11 mouse cellular contexts compared by ENCODE assay signal in genomic region chr11:3382602-3383594, GRCm38 (mm10). TPM values are rescaled to one million over a fixed set of nuclear protein-coding genes. Genes with fewer than 3 reads are reported as not detected.
DNase-seq lines count a peak whose midpoint lies in the region; ATAC-seq and TF ChIP-seq lines count a peak whose summit lies in the region.
"Had no signal": no experiment of that assay in that cellular context is flagged by ENCODE, and none has a peak within 500 bp of the region (broad histone marks: within the 10 kb centered on the region; RNA-seq: fewer than 3 reads in every experiment).

No protein-coding gene starts in this region.

- WGBS in hindbrain, embryonic 13.5 days: 76% methylated on average over 5 of the region's 5 CpGs
- WGBS in hindbrain, embryonic 10.5 days: 78% methylated on average over 5 of the region's 5 CpGs
- 65% methylated on average over 5 of the region's 5 CpGs for WGBS in bone marrow, adult 2 months
- WGBS in forebrain, embryonic 16.5 days: 55% methylated on average over 5 of the region's 5 CpGs

- H3K9ac ChIP-seq in hindbrain, embryonic 13.5 days: no peak overlapping the region
- H3K9ac ChIP-seq in forebrain, embryonic 16.5 days (replicated peaks; ENCODE audit: low read depth, low read length): no peak overlapping the region

- no peaks in the 10 kb centered on the region for H3K27me3 ChIP-seq in hindbrain, embryonic 13.5 days
- H3K27me3 ChIP-seq in hindbrain, embryonic 10.5 days (ENCODE audit: insufficient read depth, poor library complexity, severe bottlenecking): no peaks in the 10 kb centered on the region
- no peaks in the 10 kb centered on the region for H3K27me3 ChIP-seq in forebrain, embryonic 16.5 days (replicated peaks; ENCODE audit: control insufficient read depth, insufficient read depth, low read length)

- TF ChIP-seq CTCF in bone marrow, adult 2 months (IDR thresholded peaks at IDR 0.05; ENCODE audit: control insufficient read depth, insufficient read depth, low read length): 0 out of 2 replicates have a peak, but pooled peaks have one; percentile 16

- no peak for DNase-seq in hindbrain, embryonic 10.5 days (ENCODE audit: low spot score)
- peak; percentile 36 for DNase-seq in thymus, postnatal 14 days
- DNase-seq in thymus, postnatal 10 days (ENCODE audit: low spot score in 2 of 2): no peak
- no peak for DNase-seq in gastrocnemius, postnatal 14 days
- DNase-seq: cerebellum, adult 11 months; kidney, adult 18-20 months; lung, postnatal 4 days had no signal

- no peak overlapping the region for H3K4me3 ChIP-seq in hindbrain, embryonic 13.5 days
- no peak overlapping the region for H3K4me3 ChIP-seq in hindbrain, embryonic 10.5 days
- no peak overlapping the region for H3K4me3 ChIP-seq in bone marrow, adult 2 months (replicated peaks; ENCODE audit: control insufficient read depth, low read depth, low read length)
- H3K4me3 ChIP-seq in forebrain, embryonic 16.5 days (replicated peaks; ENCODE audit: low read length): no peak overlapping the region

- H3K4me2 ChIP-seq in hindbrain, embryonic 13.5 days: no peak overlapping the region
- H3K4me2 ChIP-seq in forebrain, embryonic 16.5 days (ENCODE audit: low read length): no peak overlapping the region

- peak overlapping the region; percentile 8; the same call in 1 of the 2 replicates for H3K27ac ChIP-seq in hindbrain, embryonic 13.5 days
- no peak overlapping the region for H3K27ac ChIP-seq in hindbrain, embryonic 10.5 days
- H3K27ac ChIP-seq in bone marrow, adult 2 months (ENCODE audit: control insufficient read depth, insufficient read depth, low read depth, low read length, poor library complexity): no peak overlapping the region
- no peak overlapping the region for H3K27ac ChIP-seq in forebrain, embryonic 16.5 days (ENCODE audit: low read length)

- intact Hi-C loops in gastrocnemius, postnatal 14 days (cut with DNase I; ENCODE audit: low total_unique reads): no loop called here

- no peak for ATAC-seq in hindbrain, embryonic 13.5 days (ENCODE audit: low FRiP score)
- ATAC-seq in neutrophil, adult 5-6 weeks (ENCODE audit: extremely low read depth, insufficient number of reproducible peaks, low FRiP score, poor library complexity, severe bottlenecking): peak; percentile 48; the same call in 1 of the 2 replicates
- no peak for ATAC-seq in forebrain, embryonic 16.5 days

- no peaks in the 10 kb centered on the region for H3K9me3 ChIP-seq in hindbrain, embryonic 13.5 days
- H3K9me3 ChIP-seq in hindbrain, embryonic 10.5 days: peaks cover 9% of the 10 kb centered on the region; the same call in 1 of the 2 replicates
- H3K9me3 ChIP-seq in forebrain, embryonic 16.5 days (ENCODE audit: control insufficient read depth, low read length): 0 out of 2 replicates have a peak, but pooled peaks cover 2% of the 10 kb centered on the region

- H3K4me1 ChIP-seq in hindbrain, embryonic 13.5 days (replicated peaks): no peaks in the 10 kb centered on the region
- no peaks in the 10 kb centered on the region for H3K4me1 ChIP-seq in hindbrain, embryonic 10.5 days (replicated peaks)
- H3K4me1 ChIP-seq in bone marrow, adult 2 months (ENCODE audit: control insufficient read depth, insufficient read depth, low read length): no peaks in the 10 kb centered on the region; the same call in 1 of the 2 replicates
- H3K4me1 ChIP-seq in forebrain, embryonic 16.5 days (replicated peaks; ENCODE audit: control insufficient read depth, insufficient read depth, low read length): no peaks in the 10 kb centered on the region

- TF ChIP-seq POLR2A in bone marrow, adult 2 months (IDR thresholded peaks at IDR 0.05; ENCODE audit: borderline replicate concordance, control insufficient read depth, low read depth, low read length): no peak

- peaks cover 13% of the 10 kb centered on the region for H3K36me3 ChIP-seq in hindbrain, embryonic 13.5 days
- H3K36me3 ChIP-seq in hindbrain, embryonic 10.5 days: peaks cover 37% of the 10 kb centered on the region
- H3K36me3 ChIP-seq in forebrain, embryonic 16.5 days (ENCODE audit: control insufficient read depth, insufficient read depth): no peaks in the 10 kb centered on the region

RNA-seq across cellular contexts. Expression of gene Limk2, which starts 26.1 kb away (rescaled TPM):
- polyA plus RNA-seq in hindbrain, embryonic 13.5 days (2015; fragmentation: Nextera tagmentation; extraction: Ambion mirVana): 138 and 150 TPM in 2 replicates
- 62.0 and 82.2 TPM in 2 replicates for polyA plus RNA-seq in hindbrain, embryonic 10.5 days (2016; fragmentation: Nextera tagmentation; extraction: Ambion mirVana)
- 23.9 and 60.1 TPM in 2 replicates for polyA plus RNA-seq in bone marrow, adult 2 months (2011; ENCODE audit: insufficient read depth, insufficient read length, low replicate concordance, missing spikeins)
- 46.5 and 53.3 TPM in 2 replicates for total RNA-seq in neutrophil, adult 5-6 weeks (2017)
- total RNA-seq in gastrocnemius, postnatal 14 days (2021): 10 to 100 TPM; 13.2 to 13.6 TPM
- 110 and 127 TPM in 2 replicates for polyA plus RNA-seq in forebrain, embryonic 16.5 days (2015; fragmentation: Nextera tagmentation; extraction: Ambion mirVana)

RNA-seq across cellular contexts. Expression of gene Pik3ip1, which starts 52.7 kb away (rescaled TPM):
- polyA plus RNA-seq in hindbrain, embryonic 13.5 days (2015; fragmentation: Nextera tagmentation; extraction: Ambion mirVana): 25.4 and 25.5 TPM in 2 replicates
- 9.3 and 9.4 TPM in 2 replicates for polyA plus RNA-seq in hindbrain, embryonic 10.5 days (2016; fragmentation: Nextera tagmentation; extraction: Ambion mirVana)
- polyA plus RNA-seq in bone marrow, adult 2 months (2011; ENCODE audit: insufficient read depth, insufficient read length, low replicate concordance, missing spikeins): 11.6 and 29.7 TPM in 2 replicates
- total RNA-seq in neutrophil, adult 5-6 weeks (2017): 62.5 and 68.5 TPM in 2 replicates
- total RNA-seq in gastrocnemius, postnatal 14 days (2021): 10 to 100 TPM; 10.4 to 13.0 TPM
- polyA plus RNA-seq in forebrain, embryonic 16.5 days (2015; fragmentation: Nextera tagmentation; extraction: Ambion mirVana): 36.1 and 41.8 TPM in 2 replicates
